Mouse (Mus musculus): Measurements from ENCODE around the gene Prdx1.

Gene Prdx1

DNA sequence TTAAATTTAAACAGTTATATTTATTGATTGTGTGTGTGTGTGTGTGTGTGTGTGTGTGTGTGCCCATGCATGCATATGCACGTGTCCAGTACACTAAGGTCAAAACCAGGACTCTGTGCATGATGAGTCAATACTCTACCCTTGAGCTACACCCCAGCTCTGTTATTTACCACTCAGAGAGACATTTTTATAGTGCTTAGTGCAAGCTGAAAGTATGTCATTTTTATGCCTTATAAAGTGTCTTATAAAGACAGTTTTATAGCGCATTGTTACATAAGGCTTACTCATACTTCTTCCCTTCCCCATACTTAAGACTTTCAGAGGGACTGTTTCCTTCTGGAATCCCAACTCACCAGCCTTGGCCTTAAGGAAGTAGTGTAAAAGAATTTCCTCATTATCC is 64.4 kb downstream of the Prdx1 start:
- TF ChIP-seq GATA4 (IDR thresholded peaks at IDR 0.05; ENCODE audit: insufficient replicate concordance, low read length) = no peak

All from liver, adult (tissue).